Mouse (Mus musculus) hindbrain, embryonic 10.5 days (tissue): ENCODE measurements at regions not wholly inside any gene's neighbourhood (a gene's known extent, or its start where the extent isn't known, plus 50 kb on each side); places are given as distances from the start of the nearest gene placed in this dataset.

Experiments used
- DNase-seq: peaks from one replicate; pipeline ENCODE4 v3.0.0-alpha.2; 2017; ENCODE audit warnings: low spot score
- H3K27ac ChIP-seq: fragments of 300-500 bp; sonication (generic); 2 replicates; pipeline ENCODE4 v1.5.1; 2016; ENCODE audit warnings: mild to moderate bottlenecking, moderate library complexity
- H3K27me3 ChIP-seq: fragments of 300-500 bp; sonication (generic); 2 replicates; pipeline ENCODE4 v1.6.1; 2016; ENCODE audit warnings: mild to moderate bottlenecking; ENCODE audit not compliant: poor library complexity, insufficient read depth, severe bottlenecking
- H3K36me3 ChIP-seq: fragments of 300-500 bp; sonication (generic); 2 replicates; pipeline ENCODE4 v1.6.1; 2016; ENCODE audit warnings: mild to moderate bottlenecking, moderate library complexity
- H3K4me1 ChIP-seq: fragments of 300-500 bp; sonication (generic); replicated peaks from 2 replicates; pipeline ENCODE4 v1.6.1; 2016; ENCODE audit warnings: mild to moderate bottlenecking
- H3K4me3 ChIP-seq: fragments of 300-500 bp; sonication (generic); 2 replicates; pipeline ENCODE4 v1.5.1; 2016; ENCODE audit warnings: mild to moderate bottlenecking, moderate library complexity
- H3K9me3 ChIP-seq: fragments of 300-500 bp; sonication (generic); 2 replicates; pipeline ENCODE4 v1.6.1; 2016; ENCODE audit warnings: mild to moderate bottlenecking, moderate library complexity
- WGBS: fragments of 180-500 bp; shearing (Covaris S2); methylation state at CpG from one replicate; pipeline ENCODE4 v1.1.7; 2016; 5-methylcytosine and 5-hydroxymethylcytosine counted together

GRCm38 (mm10) chr3:6731372-6732297 is 111.4 kb upstream of the 1700008P02Rik start:
- no peaks in the 10 kb centered on the region for H3K36me3 ChIP-seq
- H3K4me3 ChIP-seq, result no peak overlapping the region
- DNase-seq, result no peak
- WGBS, result 67% methylated on average over 5 of the region's 5 CpGs
- no peak overlapping the region for H3K27ac ChIP-seq
- H3K4me1 ChIP-seq, result peaks cover 2% of the 10 kb centered on the region; the same call in 1 of the 2 replicates
- H3K9me3 ChIP-seq, result no peaks in the 10 kb centered on the region
- H3K27me3 ChIP-seq, result no peaks in the 10 kb centered on the region

GRCm38 (mm10) chr3:6730066-6730465 is 109.8 kb upstream of the 1700008P02Rik start:
- no peak overlapping the region for H3K4me3 ChIP-seq
- H3K4me1 ChIP-seq, result peaks cover 2% of the 10 kb centered on the region; the same call in 1 of the 2 replicates
- H3K27ac ChIP-seq, result no peak overlapping the region
- H3K9me3 ChIP-seq, result no peaks in the 10 kb centered on the region
- no peak for DNase-seq
- no peaks in the 10 kb centered on the region for H3K27me3 ChIP-seq
- H3K36me3 ChIP-seq, result no peaks in the 10 kb centered on the region

- Histone ChIP-seq H3K27ac (no peak overlapping the region), H3K4me3 (no peak overlapping the region), H3K27me3 (no peaks in the 10 kb centered on the region), H3K9me3 (no peaks in the 10 kb centered on the region), H3K4me1 (no peaks in the 10 kb centered on the region), H3K36me3 (no peaks in the 10 kb centered on the region)
- DNase-seq, result no peak
- 80% methylated on average over 2 of the region's 2 CpGs for WGBS
Observed at GRCm38 (mm10) chr3:6683679-6684078, 63.4 kb upstream of the 1700008P02Rik start.

- H3K36me3 ChIP-seq, result no peaks in the 10 kb centered on the region
- H3K9me3 ChIP-seq, result no peaks in the 10 kb centered on the region
- H3K4me1 ChIP-seq, result no peaks in the 10 kb centered on the region
- no peak for DNase-seq
- no peak overlapping the region for H3K27ac ChIP-seq
- no peak overlapping the region for H3K4me3 ChIP-seq
- H3K27me3 ChIP-seq, result no peaks in the 10 kb centered on the region
- WGBS, result 86% methylated on average over 2 of the region's 2 CpGs
Observed at GRCm38 (mm10) chr3:6681411-6681810, 61.2 kb upstream of the 1700008P02Rik start.

- Histone ChIP-seq H3K27ac (no peak overlapping the region), H3K4me1 (no peaks in the 10 kb centered on the region), H3K4me3 (no peak overlapping the region), H3K9me3 (no peaks in the 10 kb centered on the region), H3K27me3 (no peaks in the 10 kb centered on the region), H3K36me3 (no peaks in the 10 kb centered on the region)
- 89% methylated on average over 4 of the region's 4 CpGs for WGBS
- no peak for DNase-seq
Observed at GRCm38 (mm10) chr3:6676382-6676781, 56.1 kb upstream of the 1700008P02Rik start.

- Histone ChIP-seq H3K36me3 (no peaks in the 10 kb centered on the region), H3K4me3 (no peak overlapping the region), H3K27me3 (no peaks in the 10 kb centered on the region), H3K9me3 (no peaks in the 10 kb centered on the region), H3K27ac (no peak overlapping the region), H3K4me1 (no peaks in the 10 kb centered on the region)
- WGBS, result 57% methylated on average over 3 of the region's 3 CpGs
- no peak for DNase-seq
Observed at GRCm38 (mm10) chr3:6675354-6675753, 55.1 kb upstream of the 1700008P02Rik start.
